Mouse (Mus musculus) forebrain, postnatal 0 days (tissue): ENCODE data around the gene Plekhg2. TPM values are rescaled to one million over a fixed set of nuclear protein-coding genes. Genes with fewer than 3 reads are reported as not detected.

Experiments used
- ATAC-seq: fragments of 200-750 bp; cut with Nextera tagmentation; 2 replicates; pipeline ENCODE4 v1.8.0; 2017; ENCODE audit warnings: mild to moderate bottlenecking, moderate library complexity
- DNase-seq: peaks from one replicate; pipeline ENCODE4 v3.0.0-alpha.2; 2015
- H3K27ac ChIP-seq: fragments of 300-500 bp; sonication (generic); 2 replicates; pipeline ENCODE4 v1.5.1; 2014; ENCODE audit warnings: low read depth, mild to moderate bottlenecking, antibody characterized with exemption, low read length, moderate library complexity, mixed read lengths
- H3K27me3 ChIP-seq: fragments of 300-500 bp; sonication (generic); 2 replicates; pipeline ENCODE4 v1.6.1; 2014; ENCODE audit warnings: mild to moderate bottlenecking, low read length, mixed read lengths; ENCODE audit not compliant: insufficient read depth
- H3K36me3 ChIP-seq: fragments of 300-500 bp; sonication (generic); 2 replicates; pipeline ENCODE4 v1.6.1; 2014; ENCODE audit warnings: mild to moderate bottlenecking, moderate library complexity; ENCODE audit not compliant: insufficient read depth
- H3K4me1 ChIP-seq: fragments of 300-500 bp; sonication (generic); 2 replicates; pipeline ENCODE4 v1.6.1; 2014; ENCODE audit warnings: antibody characterized with exemption; ENCODE audit not compliant: insufficient read depth
- H3K4me2 ChIP-seq: fragments of 300-500 bp; sonication (generic); 2 replicates; pipeline ENCODE4 v1.6.1; 2014; ENCODE audit warnings: low read depth, mild to moderate bottlenecking, moderate library complexity
- H3K4me3 ChIP-seq: fragments of 300-500 bp; sonication (generic); 2 replicates; pipeline ENCODE4 v1.5.1; 2014; ENCODE audit warnings: low read depth, low read length, mixed read lengths
- H3K9ac ChIP-seq: fragments of 300-500 bp; sonication (generic); 2 replicates; pipeline ENCODE4 v1.6.1; 2014; ENCODE audit warnings: mild to moderate bottlenecking
- H3K9me3 ChIP-seq: fragments of 300-500 bp; sonication (generic); 2 replicates; pipeline ENCODE4 v1.6.1; 2016; ENCODE audit warnings: low read length
- CTCF ChIP-seq: sonication (generic); IDR thresholded peaks from 2 replicates; pipeline ENCODE4 v1.5.1; 2016; ENCODE audit warnings: antibody characterized with exemption, control low read depth, low read depth
- WGBS: fragments of 180-500 bp; shearing (Covaris S2); extraction: QIAGEN DNeasy Blood & Tissue Kit; methylation state at CpG from one replicate; pipeline ENCODE4 v1.1.7; 2014; 5-methylcytosine and 5-hydroxymethylcytosine counted together
- polyA plus RNA-seq: library from polyadenylated mRNA; unstranded; fragments of >200 nt; fragmentation: Nextera tagmentation; extraction: Ambion mirVana; gene quantifications from 2 replicates; pipeline ENCODE4 v1.2.1, GENCODE M21; 2015
- total RNA-seq: library from RNA; depleted of rRNA; stranded (reverse); fragments of >200 nt; gene quantifications from 2 replicates; pipeline ENCODE4 v1.2.3, GENCODE M21; 2014

Gene Plekhg2
- total and polyA plus RNA-seq, 2 experiments from 2014 or later = 11.4 to 25.7 TPM

- H3K9ac ChIP-seq = no peak overlapping the region
- H3K4me1 ChIP-seq = no peaks in the 10 kb centered on the region
- DNase-seq (no peak), ATAC-seq (no peak)
- H3K9me3 ChIP-seq = no peaks in the 10 kb centered on the region
- H3K36me3 ChIP-seq = peaks cover 96% of the 10 kb centered on the region
- no peak overlapping the region for H3K4me3 ChIP-seq
- WGBS = 100% methylated on average over 1 of the region's 1 CpGs
- no peak overlapping the region for H3K4me2 ChIP-seq
- TF ChIP-seq CTCF = no peak
- H3K27me3 ChIP-seq = no peaks in the 10 kb centered on the region
- no peak overlapping the region for H3K27ac ChIP-seq
Observed at GRCm38 (mm10) chr7:28401030-28401429, 28.6 kb upstream of the Plekhg2 start.

GRCm38 (mm10) chr7:28398696-28399340 is 26.4 kb upstream of the Plekhg2 start:
- Histone ChIP-seq H3K27me3 (no peaks in the 10 kb centered on the region), H3K4me1 (peaks cover under 1% of the 10 kb centered on the region; the same call in 1 of the 2 replicates), H3K27ac (no peak overlapping the region), H3K36me3 (peaks cover 85% of the 10 kb centered on the region), H3K9ac (no peak overlapping the region), H3K9me3 (no peaks in the 10 kb centered on the region), H3K4me3 (no peak overlapping the region), H3K4me2 (no peak overlapping the region)
- ATAC-seq (no peak), DNase-seq (no peak)
- WGBS = 90% methylated on average over 10 of the region's 10 CpGs
- TF ChIP-seq CTCF = no peak

GRCm38 (mm10) chr7:28398000-28398399 is 25.6 kb upstream of the Plekhg2 start:
- Histone ChIP-seq H3K4me2 (no peak overlapping the region), H3K9me3 (no peaks in the 10 kb centered on the region), H3K27ac (no peak overlapping the region), H3K4me3 (no peak overlapping the region), H3K36me3 (peaks cover 77% of the 10 kb centered on the region), H3K4me1 (peaks cover 4% of the 10 kb centered on the region; the same call in 1 of the 2 replicates), H3K9ac (no peak overlapping the region), H3K27me3 (no peaks in the 10 kb centered on the region)
- 56% methylated on average over 3 of the region's 3 CpGs for WGBS
- peak; percentile 54 for TF ChIP-seq CTCF
- ATAC-seq (no peak), DNase-seq (peak; percentile 54)

- no peaks in the 10 kb centered on the region for H3K27me3 ChIP-seq
- H3K36me3 ChIP-seq = peaks cover 56% of the 10 kb centered on the region
- DNase-seq (no peak), ATAC-seq (no peak)
- no peak overlapping the region for H3K4me3 ChIP-seq
- TF ChIP-seq CTCF = no peak
- no peak overlapping the region for H3K4me2 ChIP-seq
- H3K4me1 ChIP-seq = peaks cover 9% of the 10 kb centered on the region
- no peaks in the 10 kb centered on the region for H3K9me3 ChIP-seq
- no peak overlapping the region for H3K27ac ChIP-seq
- H3K9ac ChIP-seq = no peak overlapping the region
- WGBS = 100% methylated on average over 4 of the region's 4 CpGs
Observed at GRCm38 (mm10) chr7:28395425-28395824, 23.0 kb upstream of the Plekhg2 start.

DNA sequence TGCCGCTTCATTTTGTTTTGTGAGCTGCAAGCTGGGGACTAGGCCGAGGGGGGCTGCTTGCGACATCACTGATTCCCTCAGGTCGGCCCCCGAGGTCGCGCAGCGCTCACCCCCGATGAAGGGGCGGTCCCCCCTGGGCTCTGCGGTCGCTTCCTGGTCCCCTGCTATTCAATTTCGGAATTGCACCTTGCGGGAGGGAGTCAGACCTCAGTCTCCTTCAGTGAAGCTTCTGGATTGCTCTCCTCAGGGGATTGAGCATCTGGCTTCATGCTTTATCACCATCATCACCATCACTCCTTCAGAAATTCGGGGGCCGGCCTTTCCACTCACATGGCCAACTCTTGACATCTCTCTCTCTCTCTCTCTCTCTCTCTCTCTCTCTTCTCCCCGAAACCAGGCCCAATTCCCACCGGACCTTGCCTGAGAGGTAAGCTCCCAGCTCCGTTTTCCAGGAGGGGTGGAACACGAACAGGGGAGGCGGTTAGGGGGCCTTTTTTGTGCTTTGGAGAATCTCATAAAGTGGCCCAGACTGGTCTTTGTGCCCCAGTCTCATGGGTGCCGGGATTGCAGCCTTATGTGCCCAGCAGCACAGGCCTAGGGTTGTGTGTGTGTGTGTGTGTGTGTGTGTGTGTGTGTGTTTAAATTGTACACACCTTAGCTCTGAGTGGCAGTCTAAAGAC is 21.0 kb upstream of the Plekhg2 start:
- no peak for TF ChIP-seq CTCF
- H3K27ac ChIP-seq = peak overlapping the region; percentile 66
- WGBS = 8% methylated on average over 22 of the region's 22 CpGs
- H3K9me3 ChIP-seq = no peaks in the 10 kb centered on the region
- peak overlapping the region; percentile 74 for H3K9ac ChIP-seq
- H3K4me3 ChIP-seq = peak overlapping the region; percentile 67
- H3K4me1 ChIP-seq = peaks cover 9% of the 10 kb centered on the region
- DNase-seq = no peak
- peaks cover 56% of the 10 kb centered on the region for H3K36me3 ChIP-seq
- no peak for ATAC-seq
- H3K27me3 ChIP-seq = no peaks in the 10 kb centered on the region
- H3K4me2 ChIP-seq = peak overlapping the region; percentile 79

DNA sequence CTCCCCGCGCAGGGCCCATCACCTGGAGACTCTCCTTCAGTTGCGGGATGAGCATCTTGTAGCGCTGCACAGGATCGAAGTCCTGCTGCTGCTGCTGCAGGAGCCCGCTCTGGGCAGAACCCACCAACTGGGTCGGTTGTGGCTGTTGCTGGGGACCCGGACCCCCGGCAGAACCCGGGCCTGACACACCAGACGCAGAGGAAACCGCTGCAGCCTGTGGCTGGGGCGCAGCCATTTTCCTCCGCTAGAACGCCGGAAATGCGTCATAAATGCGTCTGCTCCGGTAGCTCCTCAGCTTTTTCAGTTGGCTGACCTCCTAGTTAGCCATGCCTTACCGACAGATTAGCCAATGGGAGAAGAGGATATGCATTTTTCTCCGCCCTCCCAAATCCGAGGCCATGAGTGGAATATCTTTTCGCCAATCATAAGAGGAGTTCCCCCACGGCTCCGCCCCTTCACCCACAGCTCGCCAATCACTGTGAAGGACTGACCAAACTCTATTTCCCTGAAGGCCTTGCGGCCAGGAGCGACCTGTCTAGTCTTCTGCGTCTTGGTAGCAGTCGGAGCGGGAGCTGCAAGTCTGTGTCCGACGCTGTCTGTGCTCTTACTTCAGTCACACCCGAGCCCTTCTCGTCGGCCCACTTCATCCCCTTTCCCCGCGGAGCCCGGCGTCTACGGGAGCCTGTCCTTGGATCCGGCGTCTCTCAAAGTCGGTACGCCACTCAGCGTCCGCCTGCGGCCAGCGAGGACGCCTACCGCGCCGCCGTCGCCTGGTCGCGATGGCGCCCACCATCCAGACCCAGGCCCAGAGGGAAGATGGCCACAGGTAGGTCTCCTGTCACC is 20.3 kb upstream of the Plekhg2 start, which contains the start of the genes Med29 and Paf1:
TSS of gene Med29 (minus strand) at position 280 of the 843 bp plus-strand sequence.
TSS of gene Paf1 (plus strand) at position 523 of the 843 bp plus-strand sequence.
- Histone ChIP-seq H3K4me2 (peak within 1 kb of the TSS; percentile 79), H3K9ac (peak within 1 kb of the TSS; percentile 74), H3K27me3 (no peaks in the 10 kb centered on the region), H3K27ac (peak within 1 kb of the TSS; percentile 73), H3K9me3 (no peaks in the 10 kb centered on the region), H3K4me1 (peaks cover 9% of the 10 kb centered on the region), H3K36me3 (peaks cover 56% of the 10 kb centered on the region), H3K4me3 (peak within 1 kb of the TSS; percentile 67)
- TF ChIP-seq CTCF = no peak
- DNase-seq = peak; percentile 98
- ATAC-seq = peak; percentile 97
- under 1% methylated on average over 58 of the region's 58 CpGs for WGBS
